Mouse (Mus musculus): ENCODE results near the gene Mdp1.

- TF ChIP-seq CTCF (IDR thresholded peaks at IDR 0.05; ENCODE audit: extremely low read depth, insufficient read length, insufficient replicate concordance, low read depth, low read length) (no peak), POLR2A (IDR thresholded peaks at IDR 0.05; ENCODE audit: low read depth, low read length) (no peak)
Observed at GRCm38 (mm10) chr14:55640816-55641215, 19.5 kb downstream of the Mdp1 start.

All from small intestine, adult 2 months (tissue).